Mouse (Mus musculus) left cerebral cortex, adult 2 months (tissue): ENCODE results near the gene 5730596B20Rik. TPM values are rescaled to one million over a fixed set of nuclear protein-coding genes. Genes with fewer than 3 reads are reported as not detected.

ENCODE experiments used
- DNase-seq, 2 experiments: peaks; one replicate each; pipeline ENCODE4 v3.0.0; 2021 to 2022; ENCODE audit warnings: low spot score in 2 of 2, mixed read lengths in 1 of 2; ENCODE audit errors: extremely low spot score in 1 of 2
- H3K27ac ChIP-seq: fragments of 200-600 bp; 2 replicates; pipeline ENCODE4 v1.8.1; 2022
- H3K4me3 ChIP-seq: fragments of 200-600 bp; 2 replicates; pipeline ENCODE4 v1.8.1; 2022
- CTCF ChIP-seq: fragments of 200-600 bp; IDR thresholded peaks from 2 replicates; pipeline ENCODE4 v1.8.1; 2022; ENCODE audit warnings: antibody characterized with exemption, mild to moderate bottlenecking, moderate library complexity
- intact Hi-C: fragments of 180-260 bp; cut with DNase I; formaldehyde crosslinking; loops from one replicate; pipeline ENCODE4 v1.15.1; 2025
- total RNA-seq, 2 experiments: library from RNA; stranded (reverse); gene quantifications; 2 replicates each; pipeline ENCODE4 v1.2.3; 2021

5730596B20Rik gene
- total RNA-seq, 2 experiments from 2014 or later: not detected

DNA sequence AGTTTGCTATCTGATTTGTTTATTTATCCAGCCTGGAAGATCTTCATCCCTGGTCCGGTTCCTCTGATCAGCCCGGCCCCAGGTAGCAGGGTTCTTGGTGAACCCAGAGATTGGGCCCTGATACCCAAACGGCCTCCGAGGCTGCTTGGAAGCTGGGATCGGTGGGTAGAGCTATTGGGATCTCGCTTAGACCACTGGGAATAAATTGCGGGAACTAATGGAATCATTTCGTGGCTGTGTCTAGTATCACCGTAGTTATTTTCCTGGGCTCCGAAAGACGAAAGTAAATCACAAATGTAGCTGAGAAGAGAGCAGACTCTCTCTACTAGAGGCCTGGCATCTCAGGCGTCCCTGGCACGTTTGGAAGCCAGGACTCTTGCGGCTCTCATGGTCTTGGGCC is 27.9 kb downstream of the 5730596B20Rik start:
- no peak for TF ChIP-seq CTCF
- H3K27ac ChIP-seq: no peak overlapping the region
- no peak overlapping the region for H3K4me3 ChIP-seq
- intact Hi-C loops: no loop called here
- DNase-seq: no peak

DNA sequence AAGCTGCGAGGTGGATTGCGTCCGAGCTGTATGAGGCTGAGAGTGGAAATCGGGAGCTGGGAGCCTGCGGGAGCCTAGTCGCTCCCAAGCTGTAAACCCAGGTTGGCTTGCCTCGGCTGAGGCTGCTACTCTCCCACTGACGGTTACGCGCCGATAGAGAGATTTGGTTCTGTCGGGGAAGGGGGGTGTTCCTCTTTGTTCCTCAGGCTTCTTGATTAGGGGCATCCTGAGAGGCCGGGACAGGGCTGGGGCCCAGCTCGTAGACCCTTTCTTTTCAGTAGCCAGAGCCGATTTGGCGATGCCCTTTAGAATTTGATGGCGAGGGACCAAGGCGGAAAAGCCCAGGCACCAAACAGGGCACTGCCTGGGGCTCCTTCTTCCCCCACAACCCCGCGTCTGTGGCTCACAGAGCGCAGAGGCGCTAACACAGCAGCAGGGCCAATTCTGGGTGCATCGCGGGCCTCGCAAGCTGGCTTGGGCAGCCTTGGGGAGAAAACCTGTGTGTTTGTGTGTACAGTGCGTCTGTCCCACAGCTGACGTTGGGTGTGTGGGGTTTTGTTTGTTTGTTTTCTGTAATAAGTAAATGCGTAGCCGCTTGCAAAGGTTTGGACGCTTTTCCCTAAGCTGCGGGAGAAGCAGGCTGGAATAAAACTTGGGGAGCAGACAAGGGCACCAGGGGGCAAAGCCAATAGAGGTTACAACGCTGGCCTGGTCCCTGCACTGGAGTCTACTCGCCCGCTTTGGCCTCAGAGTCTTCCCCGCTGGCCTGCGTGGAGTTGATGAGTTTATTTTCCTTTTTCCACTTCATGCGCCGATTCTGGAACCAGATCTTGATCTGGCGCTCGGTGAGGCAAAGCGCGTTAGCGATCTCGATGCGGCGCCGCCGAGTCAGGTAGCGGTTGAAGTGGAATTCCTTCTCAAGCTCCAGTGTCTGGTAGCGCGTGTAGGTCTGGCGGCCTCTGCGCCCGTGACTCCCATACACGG is 28.6 kb downstream of the 5730596B20Rik start:
- no peak for DNase-seq
- intact Hi-C loops: no loop called here
- Histone ChIP-seq H3K27ac (no peak overlapping the region), H3K4me3 (no peak overlapping the region)
- TF ChIP-seq CTCF: no peak

DNA sequence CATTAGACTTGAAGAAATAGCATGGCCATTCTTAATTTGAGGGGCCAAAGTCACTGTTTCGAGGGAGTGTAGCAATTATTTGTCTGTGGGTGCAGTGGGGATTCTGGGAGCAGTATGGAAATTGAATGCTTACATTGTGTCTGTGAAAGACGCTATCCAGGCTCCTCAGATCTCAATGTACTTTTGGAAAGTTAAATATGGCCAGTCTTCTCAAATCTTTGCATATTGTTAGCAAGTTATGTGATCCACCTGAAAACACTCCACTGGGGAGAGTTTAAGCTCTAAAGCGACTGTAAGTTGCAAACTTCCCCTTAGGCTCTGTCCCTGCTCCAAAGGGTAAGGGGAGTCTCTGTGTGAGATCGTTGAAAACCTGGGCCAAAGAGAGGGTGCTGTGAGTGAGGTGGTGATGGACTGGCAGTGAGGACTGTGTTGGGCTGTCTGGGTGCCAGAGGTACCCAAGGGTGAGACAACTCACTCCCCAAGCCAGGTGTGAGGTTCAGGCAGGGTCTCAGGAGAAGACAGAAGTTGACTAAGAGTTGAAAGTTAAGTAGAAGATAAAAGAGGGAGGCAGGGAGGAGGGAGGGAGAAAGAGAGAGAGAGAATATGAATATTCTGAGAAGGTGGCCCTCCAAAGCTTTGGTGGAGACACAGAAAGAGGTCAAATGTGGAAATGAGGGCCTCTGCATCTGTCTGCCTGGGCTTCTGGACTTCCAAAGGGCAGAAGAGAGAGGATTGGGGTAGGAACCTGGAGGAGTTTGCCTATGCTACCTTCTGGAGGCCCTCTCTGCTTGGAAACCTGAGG is 29.8 kb downstream of the 5730596B20Rik start:
- no peak overlapping the region for H3K4me3 ChIP-seq
- H3K27ac ChIP-seq: no peak overlapping the region
- no peak for TF ChIP-seq CTCF
- intact Hi-C loops: no loop called here
- DNase-seq: no peak

DNA sequence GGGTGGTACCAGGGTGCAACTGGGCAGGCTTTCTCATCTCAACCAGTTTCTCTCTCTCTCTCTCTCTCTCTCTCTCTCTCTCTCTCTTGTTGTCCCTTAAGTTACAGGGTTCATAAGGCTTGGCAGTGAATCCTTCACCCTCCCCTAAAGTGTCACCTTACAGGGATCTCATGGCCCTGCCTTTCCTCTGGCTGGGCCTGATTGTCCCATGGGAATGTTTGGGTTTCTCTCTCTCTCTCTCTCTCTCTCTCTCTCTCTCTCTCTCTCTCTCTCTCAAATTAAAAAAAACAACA is 30.3 kb downstream of the 5730596B20Rik start:
- TF ChIP-seq CTCF: no peak
- Histone ChIP-seq H3K27ac (no peak overlapping the region), H3K4me3 (no peak overlapping the region)

DNA sequence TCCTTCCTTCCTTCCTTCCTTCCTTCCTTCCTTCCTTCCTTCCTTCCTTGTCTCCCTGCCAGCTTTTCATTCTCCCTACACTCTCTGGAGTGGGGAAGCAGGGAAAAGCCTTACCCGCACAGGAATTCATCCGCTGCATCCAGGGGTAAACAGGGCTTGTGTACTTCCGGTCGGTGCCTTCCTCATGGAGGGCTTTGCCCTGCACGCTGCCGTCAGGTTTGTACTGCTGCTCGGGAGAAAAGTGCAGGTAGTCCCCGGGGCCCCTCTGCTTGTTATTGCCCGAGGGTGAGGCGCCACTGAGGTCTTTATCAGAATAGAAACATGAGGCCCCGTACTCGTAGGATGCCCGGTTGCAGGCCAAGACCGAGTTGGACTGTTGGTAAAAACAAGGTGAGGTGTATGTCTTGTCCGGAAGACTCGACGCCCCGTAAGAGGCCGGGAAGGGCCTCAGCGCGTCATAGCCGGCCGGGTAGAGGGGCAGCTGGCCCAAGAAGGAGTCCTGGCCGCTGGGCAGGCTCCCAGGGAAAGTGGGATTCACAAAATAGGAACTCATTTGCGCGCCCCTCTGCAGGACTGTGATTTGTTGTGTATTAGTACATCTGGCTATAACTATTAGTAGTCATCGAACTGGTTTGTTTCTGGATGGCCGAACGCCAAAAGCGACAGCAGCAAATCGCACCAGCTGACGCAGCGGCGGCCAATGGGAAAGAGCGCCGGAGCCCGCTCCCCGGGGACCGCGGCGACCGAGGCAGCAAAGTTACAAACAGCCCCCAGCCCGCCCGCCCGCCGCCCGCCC is 31.0 kb downstream of the 5730596B20Rik start, which contains the start of gene Hoxa6:
Gene Hoxa6 (minus strand): TSS at position 651 of the 796 bp plus-strand sequence.
- no peak within 1 kb of the TSS for H3K27ac ChIP-seq
- intact Hi-C loops: no loop called here
- H3K4me3 ChIP-seq: no peak within 1 kb of the TSS

More for the DNA sequence above, 30.3 kb downstream of the 5730596B20Rik start:
- DNase-seq: no peak
- intact Hi-C loops: no loop called here

DNA sequence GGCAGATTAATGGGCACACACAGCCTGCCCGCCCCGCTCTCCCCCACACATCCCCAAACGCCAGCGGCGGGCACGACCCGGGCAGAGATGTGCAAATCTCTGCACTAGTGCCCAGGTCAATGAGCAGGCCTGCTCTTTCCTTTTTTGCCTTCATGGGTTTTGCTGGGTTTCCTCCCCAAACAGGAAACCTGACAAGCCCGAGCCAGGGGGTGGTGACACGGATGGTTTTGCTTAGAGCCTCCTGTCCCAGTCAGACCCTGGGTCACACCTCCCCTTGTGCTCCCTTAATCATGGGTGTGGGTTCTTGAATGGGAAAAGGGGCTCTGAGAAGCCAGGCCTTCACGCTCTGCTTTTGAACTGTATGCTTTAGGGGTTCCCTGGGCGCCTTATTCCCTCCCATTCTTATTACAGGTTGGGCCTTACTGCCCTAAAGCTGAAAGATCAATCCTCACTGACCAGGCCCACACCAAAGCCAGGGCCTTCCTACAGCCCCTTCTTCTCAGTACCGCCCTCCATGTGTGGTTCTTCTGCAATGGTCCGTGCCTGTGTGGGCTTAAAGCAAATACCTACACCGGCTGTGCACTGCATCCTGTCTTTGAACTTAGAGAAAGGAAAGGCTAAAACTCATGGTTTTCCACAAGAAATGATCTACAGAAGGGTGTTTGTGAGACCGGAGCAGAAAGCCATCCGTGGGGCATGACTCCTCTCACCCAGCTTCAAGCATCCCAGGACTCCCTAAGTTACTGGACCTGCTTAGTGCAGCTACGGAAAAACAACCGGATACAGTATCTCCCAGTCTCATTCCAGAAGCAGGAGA is 31.8 kb downstream of the 5730596B20Rik start:
- no peak overlapping the region for H3K4me3 ChIP-seq
- TF ChIP-seq CTCF: no peak
- no peak for DNase-seq
- intact Hi-C loops: no loop called here
- H3K27ac ChIP-seq: no peak overlapping the region

More for the DNA sequence above, 31.0 kb downstream of the 5730596B20Rik start, which contains the start of gene Hoxa6:
- no peak for DNase-seq
- TF ChIP-seq CTCF: no peak

DNA sequence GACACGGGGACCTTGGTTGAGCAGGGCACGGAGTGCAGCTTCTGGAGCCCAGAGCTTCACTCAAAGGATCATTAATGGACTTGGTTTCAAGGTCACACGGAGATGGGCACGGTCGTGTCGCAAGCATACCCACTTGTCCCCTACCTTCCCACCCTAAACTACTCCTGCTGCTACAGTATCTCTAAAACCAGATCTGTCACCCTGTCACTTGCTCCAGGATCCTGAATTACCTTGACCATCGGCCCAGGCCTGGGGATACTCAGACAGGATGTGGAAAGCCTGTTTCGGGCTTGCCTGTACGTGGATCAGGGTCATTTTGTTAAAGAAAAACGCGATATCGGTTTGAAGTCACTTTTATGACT is 32.4 kb downstream of the 5730596B20Rik start:
- no peak for TF ChIP-seq CTCF
- no peak for DNase-seq
- H3K27ac ChIP-seq: no peak overlapping the region
- intact Hi-C loops: no loop called here
- H3K4me3 ChIP-seq: no peak overlapping the region

DNA sequence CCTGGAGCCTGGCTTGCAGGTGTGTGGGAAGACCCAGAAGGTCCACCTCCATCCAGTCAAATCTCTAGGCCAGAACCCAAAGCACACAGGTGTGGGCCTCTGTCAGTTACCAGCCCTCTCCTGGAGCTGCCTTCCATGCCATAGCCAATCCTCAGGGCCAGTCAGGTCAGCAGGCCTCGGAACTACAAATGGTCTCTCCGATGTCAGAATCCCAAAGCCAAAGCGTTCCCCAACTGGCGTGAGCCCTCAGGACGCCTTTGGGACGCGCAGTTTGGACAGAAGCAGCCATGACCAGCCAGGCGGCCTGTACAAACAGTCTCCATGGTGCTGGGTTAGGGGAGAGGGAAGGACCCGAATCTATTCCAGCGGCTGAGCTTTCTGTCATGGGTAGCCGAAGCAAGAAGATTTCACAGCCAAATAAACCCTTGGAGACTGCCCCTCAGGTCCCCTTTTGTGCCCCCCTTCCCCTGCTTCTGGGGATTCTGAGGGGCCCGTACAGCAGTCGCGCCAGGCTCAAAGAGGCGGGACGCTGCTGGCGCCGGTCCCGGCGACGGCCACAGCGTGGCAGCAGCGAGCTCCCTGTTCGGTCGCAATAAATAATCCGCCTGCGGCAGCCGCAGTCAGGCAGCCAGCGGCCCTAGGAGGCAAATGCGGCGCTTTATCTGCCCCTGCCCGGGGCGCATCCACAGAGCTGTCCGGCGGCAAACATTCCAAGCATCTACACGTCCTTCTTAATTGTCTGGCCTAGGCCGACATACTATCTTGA is 34.1 kb downstream of the 5730596B20Rik start:
- intact Hi-C loops: no loop called here
- DNase-seq: peak; percentile 42 to 58
- no peak overlapping the region for H3K27ac ChIP-seq
- no peak overlapping the region for H3K4me3 ChIP-seq
- peak; percentile 87 for TF ChIP-seq CTCF

DNA sequence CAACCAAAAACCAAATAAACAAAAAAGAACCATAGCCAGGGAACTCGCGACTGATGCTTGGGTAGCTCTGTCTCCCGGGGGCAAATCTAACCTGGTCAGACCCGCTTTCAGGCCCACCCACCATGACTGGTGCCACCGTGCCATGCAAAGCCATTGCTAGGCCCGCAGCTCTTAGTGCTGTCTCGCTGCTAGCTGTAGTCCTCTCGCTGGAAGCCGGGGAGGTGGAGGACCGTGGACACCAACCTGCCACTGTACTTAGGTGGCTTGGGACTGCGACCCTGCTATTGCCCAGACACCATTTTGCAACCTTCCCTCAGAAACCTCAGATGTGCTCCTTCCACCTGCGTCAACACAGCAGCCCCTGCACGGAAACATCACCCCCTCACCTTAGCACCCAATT is 34.7 kb downstream of the 5730596B20Rik start:
- no peak overlapping the region for H3K4me3 ChIP-seq
- H3K27ac ChIP-seq: no peak overlapping the region
- no peak for DNase-seq
- intact Hi-C loops: no loop called here
- no peak for TF ChIP-seq CTCF

DNA sequence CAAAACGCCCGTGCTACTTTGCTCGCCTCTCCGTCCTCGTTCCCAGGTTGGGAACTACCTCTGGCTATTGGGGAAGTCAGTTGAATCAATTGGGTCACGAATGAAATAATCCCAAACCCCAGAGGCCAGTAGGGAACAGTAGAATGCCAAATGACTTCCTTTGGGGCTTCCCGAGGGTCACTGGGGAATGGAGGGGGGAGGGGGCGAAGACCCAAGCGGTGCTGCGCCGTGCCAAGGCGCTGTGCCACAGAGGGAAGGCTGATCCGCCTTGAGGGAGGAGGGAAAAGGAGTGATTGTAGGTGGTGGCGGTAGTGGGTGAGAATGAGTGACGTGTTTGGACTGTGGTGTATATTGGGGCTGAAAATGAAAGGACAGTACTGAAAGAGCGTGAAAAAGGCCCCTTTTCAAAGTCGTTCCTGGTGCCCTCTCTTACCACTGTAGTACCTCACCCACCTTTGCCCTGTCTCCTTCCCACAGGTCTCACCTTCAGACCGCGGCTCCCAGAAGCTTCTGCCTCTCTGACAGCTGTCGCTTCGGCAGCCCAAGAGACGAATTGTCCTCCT is 35.3 kb downstream of the 5730596B20Rik start:
- H3K4me3 ChIP-seq: no peak overlapping the region
- no peak for TF ChIP-seq CTCF
- no peak for DNase-seq
- intact Hi-C loops: loop anchor here (1.0 kb wide), 1 partner anchor 1031 kb away; no protein-coding TSS in a partner anchor
- H3K27ac ChIP-seq: no peak overlapping the region
